Mouse (Mus musculus): Measurements from ENCODE around the gene Gm648. TPM values are rescaled to one million over a fixed set of nuclear protein-coding genes. Genes with fewer than 3 reads are reported as not detected.

The Gm648 gene
- polyA plus RNA-seq (2012; rRNA removed), result not detected in 2 replicates

DNA sequence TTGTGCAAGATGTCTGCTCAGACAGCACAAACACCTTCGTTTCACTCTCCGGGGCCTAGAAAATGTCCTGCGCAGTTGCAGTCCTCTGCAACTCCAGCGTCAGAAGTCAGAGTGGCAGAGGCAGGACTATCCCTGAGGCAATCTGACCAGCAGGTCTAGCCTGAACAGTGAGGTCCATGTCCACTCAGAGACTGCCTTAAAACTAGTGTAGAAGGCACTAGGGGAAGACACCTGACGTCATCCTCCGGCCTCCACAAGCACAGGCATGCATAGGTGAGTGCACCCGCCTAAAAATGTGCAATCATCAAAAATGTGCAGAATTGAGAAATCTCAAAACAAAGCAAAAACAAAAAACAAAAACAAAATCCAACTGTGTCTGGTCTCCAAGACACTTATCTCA is at the start of gene Gm648:
TSS of gene Gm648 (minus strand) at position 101 of the 400 bp plus-strand sequence.
- Histone ChIP-seq H3K36me3 (ENCODE audit: control insufficient read depth, insufficient read depth, low read length) (no peaks in the 10 kb centered on the region), H3K4me3 (ENCODE audit: extremely low read depth, insufficient read depth, insufficient read length) (no peak within 1 kb of the TSS), H3K4me1 (ENCODE audit: control insufficient read depth, insufficient read depth, insufficient read length) (no peaks in the 10 kb centered on the region), H3K27ac (ENCODE audit: insufficient read depth, low read length) (no peak within 1 kb of the TSS), H3K27me3 (ENCODE audit: control insufficient read depth, insufficient read depth, low read length) (no peaks in the 10 kb centered on the region)
- 86% methylated on average over 7 of the region's 7 CpGs for WGBS
- TF ChIP-seq CTCF (IDR thresholded peaks at IDR 0.05; ENCODE audit: extremely low read depth, insufficient read depth, insufficient read length, insufficient replicate concordance) (no peak), POLR2A (IDR thresholded peaks at IDR 0.05; ENCODE audit: low read depth, low read length) (no peak)
- DNase-seq (ENCODE audit: low read depth in 1 of 2, low spot score in 2 of 2), result no peak

DNA sequence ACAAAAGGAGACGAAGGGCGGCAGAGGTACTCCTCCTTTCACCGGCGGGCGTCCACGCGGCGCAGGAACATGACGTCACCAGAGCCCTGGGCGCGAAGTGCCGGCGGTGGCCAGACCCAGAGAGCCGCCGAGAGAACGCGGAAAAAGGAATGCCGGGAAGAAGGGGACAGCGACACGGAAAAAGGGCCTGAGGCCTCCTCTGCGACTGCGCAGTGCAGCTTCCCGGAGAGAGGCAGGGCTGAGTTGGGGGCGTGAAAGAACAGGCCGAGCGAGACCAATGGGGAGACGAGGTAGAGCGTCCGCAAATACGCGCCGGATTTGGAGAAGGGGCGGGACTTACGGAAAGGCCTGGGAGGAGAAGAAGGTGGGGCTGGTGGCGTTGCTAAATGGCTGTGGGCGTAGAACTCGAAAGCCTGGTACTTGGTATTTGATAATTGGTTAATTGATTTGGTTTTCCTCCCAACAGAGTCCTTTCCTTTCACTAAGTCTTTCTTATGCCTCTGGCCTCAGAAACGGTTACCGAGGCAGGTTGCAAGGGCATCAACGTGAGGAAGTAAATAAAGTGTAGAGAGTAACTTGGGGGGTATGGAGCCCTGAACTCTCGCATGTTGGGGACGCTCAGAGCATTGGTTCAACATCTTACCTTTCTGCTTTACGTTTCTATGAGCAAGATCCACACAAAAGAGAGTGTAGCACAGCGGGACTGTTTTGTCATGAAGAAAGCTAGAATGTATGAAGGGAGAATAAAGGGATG is 48.7 kb upstream of the Gm648 start, which contains the start of gene Mmgt1:
TSS of gene Mmgt1 (minus strand) at position 183 of the 754 bp plus-strand sequence.
- Histone ChIP-seq H3K27ac (ENCODE audit: insufficient read depth, low read length) (peak within 1 kb of the TSS; percentile 55; the same call in 1 of the 2 replicates), H3K27me3 (ENCODE audit: control insufficient read depth, insufficient read depth, low read length) (no peaks in the 10 kb centered on the region), H3K4me1 (ENCODE audit: control insufficient read depth, insufficient read depth, insufficient read length) (no peaks in the 10 kb centered on the region), H3K36me3 (ENCODE audit: control insufficient read depth, insufficient read depth, low read length) (peaks cover 1% of the 10 kb centered on the region; the same call in 1 of the 2 replicates), H3K4me3 (ENCODE audit: extremely low read depth, insufficient read depth, insufficient read length) (peak within 1 kb of the TSS; percentile 72)
- peak; percentile 82 to 85 for DNase-seq (ENCODE audit: low read depth in 1 of 2, low spot score in 2 of 2)
- no peak; the same call in 1 of the 2 replicates for TF ChIP-seq POLR2A (IDR thresholded peaks at IDR 0.05; ENCODE audit: low read depth, low read length)
- no peak for TF ChIP-seq CTCF (IDR thresholded peaks at IDR 0.05; ENCODE audit: extremely low read depth, insufficient read depth, insufficient read length, insufficient replicate concordance)
- WGBS, result 18% methylated on average over 43 of the region's 44 CpGs

DNA sequence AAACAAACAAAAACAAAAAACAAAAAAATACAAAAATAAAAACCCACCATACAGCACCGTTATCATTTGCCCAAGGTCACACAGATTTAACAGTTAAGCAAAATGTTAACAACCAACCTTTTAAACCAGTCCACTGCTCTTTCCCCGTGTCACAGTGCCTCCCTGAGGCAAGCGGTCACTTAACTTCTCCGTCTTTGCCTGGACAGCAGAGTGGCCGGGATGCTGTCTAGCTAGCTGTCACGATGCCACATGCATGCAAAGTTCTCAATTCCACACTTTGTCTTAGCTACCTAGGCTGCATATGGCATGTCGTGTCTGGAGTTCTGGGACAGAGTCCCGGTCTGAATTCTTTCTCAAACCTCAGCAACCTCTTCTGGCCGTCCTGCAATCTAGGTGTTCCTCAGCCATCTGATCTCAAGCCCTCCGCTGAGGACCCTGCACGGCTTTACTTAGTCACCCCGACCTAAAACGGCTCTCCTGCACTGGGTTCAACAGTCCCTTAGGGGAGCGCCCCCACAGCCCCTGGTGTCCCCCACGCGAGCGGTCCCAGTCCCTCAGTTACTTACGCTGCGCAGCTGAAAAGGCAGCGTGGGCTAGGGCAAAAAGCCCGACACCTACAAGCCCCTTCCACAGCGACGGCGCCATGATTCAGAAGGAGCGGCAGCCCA is 47.9 kb upstream of the Gm648 start:
- Histone ChIP-seq H3K36me3 (ENCODE audit: control insufficient read depth, insufficient read depth, low read length) (peaks cover 1% of the 10 kb centered on the region; the same call in 1 of the 2 replicates), H3K4me3 (ENCODE audit: extremely low read depth, insufficient read depth, insufficient read length) (peak overlapping the region; percentile 72), H3K27me3 (ENCODE audit: control insufficient read depth, insufficient read depth, low read length) (no peaks in the 10 kb centered on the region), H3K4me1 (ENCODE audit: control insufficient read depth, insufficient read depth, insufficient read length) (no peaks in the 10 kb centered on the region), H3K27ac (ENCODE audit: insufficient read depth, low read length) (peak overlapping the region; percentile 55; the same call in 1 of the 2 replicates)
- peak in 1 of 2 experiments; percentile 3 for DNase-seq (ENCODE audit: low read depth in 1 of 2, low spot score in 2 of 2)
- 23% methylated on average over 25 of the region's 25 CpGs for WGBS
- no peak for TF ChIP-seq POLR2A (IDR thresholded peaks at IDR 0.05; ENCODE audit: low read depth, low read length)
- TF ChIP-seq CTCF (IDR thresholded peaks at IDR 0.05; ENCODE audit: extremely low read depth, insufficient read depth, insufficient read length, insufficient replicate concordance), result no peak

DNA sequence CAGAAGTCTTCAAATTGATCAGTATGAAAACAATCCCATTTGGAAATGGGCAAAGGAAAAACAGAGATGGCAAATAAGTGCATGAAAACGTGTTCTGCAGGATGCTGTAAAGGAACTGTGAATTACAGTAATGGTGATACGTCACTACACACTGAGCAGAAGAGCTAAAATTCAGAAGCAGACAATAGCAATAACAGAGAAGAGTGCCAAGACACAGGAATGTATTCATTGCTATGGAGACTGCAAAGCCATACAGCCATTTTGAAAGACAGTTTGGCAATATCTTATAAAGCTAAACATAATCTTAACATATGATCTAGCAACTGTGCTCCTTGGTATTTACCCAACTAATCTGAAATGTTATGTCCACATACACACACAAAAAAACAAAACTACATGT is 28.8 kb upstream of the Gm648 start:
- H3K27me3 ChIP-seq (ENCODE audit: control insufficient read depth, insufficient read depth, low read length), result no peaks in the 10 kb centered on the region
- H3K4me1 ChIP-seq (ENCODE audit: control insufficient read depth, insufficient read depth, insufficient read length), result no peaks in the 10 kb centered on the region
- H3K27ac ChIP-seq (ENCODE audit: insufficient read depth, low read length), result no peak overlapping the region
- TF ChIP-seq CTCF (IDR thresholded peaks at IDR 0.05; ENCODE audit: extremely low read depth, insufficient read depth, insufficient read length, insufficient replicate concordance) (no peak), POLR2A (IDR thresholded peaks at IDR 0.05; ENCODE audit: low read depth, low read length) (no peak)
- no peaks in the 10 kb centered on the region for H3K36me3 ChIP-seq (ENCODE audit: control insufficient read depth, insufficient read depth, low read length)
- WGBS, result 81% methylated on average over 2 of the region's 2 CpGs
- no peak overlapping the region for H3K4me3 ChIP-seq (ENCODE audit: extremely low read depth, insufficient read depth, insufficient read length)
- DNase-seq (ENCODE audit: low read depth in 1 of 2, low spot score in 2 of 2), result no peak

DNA sequence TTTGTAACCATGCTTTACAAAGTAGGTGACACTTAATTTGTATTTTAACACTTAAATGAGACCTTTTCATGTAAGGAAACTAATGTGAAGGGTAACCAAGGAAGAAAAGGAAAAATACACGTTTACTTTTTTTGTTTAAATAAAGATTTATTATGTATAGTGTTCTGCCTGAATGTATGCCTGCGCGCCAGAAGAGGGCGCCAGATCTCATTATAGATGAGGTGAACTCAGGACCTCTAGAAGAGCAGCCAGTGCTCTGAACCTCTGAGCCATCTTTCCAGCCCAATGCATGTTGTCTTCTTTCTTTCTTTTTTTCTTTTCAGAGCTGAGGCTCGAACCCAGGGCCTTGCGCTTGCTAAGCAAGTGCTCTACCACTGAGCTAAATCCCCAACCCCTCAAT is 23.1 kb upstream of the Gm648 start:
- 26% methylated on average over 6 of the region's 6 CpGs for WGBS
- no peaks in the 10 kb centered on the region for H3K27me3 ChIP-seq (ENCODE audit: control insufficient read depth, insufficient read depth, low read length)
- no peaks in the 10 kb centered on the region for H3K4me1 ChIP-seq (ENCODE audit: control insufficient read depth, insufficient read depth, insufficient read length)
- no peaks in the 10 kb centered on the region for H3K36me3 ChIP-seq (ENCODE audit: control insufficient read depth, insufficient read depth, low read length)
- DNase-seq (ENCODE audit: low read depth in 1 of 2, low spot score in 2 of 2), result peak in 1 of 2 experiments; percentile 3
- no peak overlapping the region for H3K27ac ChIP-seq (ENCODE audit: insufficient read depth, low read length)
- TF ChIP-seq CTCF (IDR thresholded peaks at IDR 0.05; ENCODE audit: extremely low read depth, insufficient read depth, insufficient read length, insufficient replicate concordance) (no peak), POLR2A (IDR thresholded peaks at IDR 0.05; ENCODE audit: low read depth, low read length) (no peak)
- H3K4me3 ChIP-seq (ENCODE audit: extremely low read depth, insufficient read depth, insufficient read length), result no peak overlapping the region

DNA sequence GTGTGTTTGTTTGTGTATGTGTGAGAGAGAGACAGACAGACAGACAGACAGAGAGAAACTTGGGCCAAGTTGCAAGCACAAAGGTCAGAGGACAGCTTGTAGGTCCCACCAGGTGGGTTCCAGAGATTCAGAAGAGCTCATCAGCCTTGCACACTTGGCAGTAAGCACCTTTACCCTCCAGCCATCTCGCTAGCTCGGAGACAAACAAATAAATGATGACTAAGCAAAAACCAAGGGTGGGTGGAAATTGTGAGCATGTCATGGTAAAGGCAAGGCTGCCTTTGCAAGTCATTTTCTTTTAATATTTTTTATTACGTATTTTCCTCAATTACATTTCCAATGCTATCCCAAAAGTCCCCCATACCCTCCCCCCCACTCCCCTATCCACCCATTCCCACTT is 4.2 kb upstream of the Gm648 start:
- Histone ChIP-seq H3K4me1 (ENCODE audit: control insufficient read depth, insufficient read depth, insufficient read length) (no peaks in the 10 kb centered on the region), H3K4me3 (ENCODE audit: extremely low read depth, insufficient read depth, insufficient read length) (no peak overlapping the region), H3K27ac (ENCODE audit: insufficient read depth, low read length) (no peak overlapping the region), H3K36me3 (ENCODE audit: control insufficient read depth, insufficient read depth, low read length) (no peaks in the 10 kb centered on the region), H3K27me3 (ENCODE audit: control insufficient read depth, insufficient read depth, low read length) (no peaks in the 10 kb centered on the region)
- 66% methylated on average over 3 of the region's 3 CpGs for WGBS
- no peak for TF ChIP-seq POLR2A (IDR thresholded peaks at IDR 0.05; ENCODE audit: low read depth, low read length)
- TF ChIP-seq CTCF (IDR thresholded peaks at IDR 0.05; ENCODE audit: extremely low read depth, insufficient read depth, insufficient read length, insufficient replicate concordance), result no peak
- DNase-seq (ENCODE audit: low read depth in 1 of 2, low spot score in 2 of 2), result no peak
